18 mouse cellular contexts compared by ENCODE assay signal in genomic region chr1:43072028-43072427, GRCm38 (mm10). TPM values are rescaled to one million over a fixed set of nuclear protein-coding genes. Genes with fewer than 3 reads are reported as not detected.
DNase-seq lines count a peak whose midpoint lies in the region; ATAC-seq and TF ChIP-seq lines count a peak whose summit lies in the region.
"Had no signal": no experiment of that assay in that cellular context is flagged by ENCODE, and none has a peak within 500 bp of the region (broad histone marks: within the 10 kb centered on the region; RNA-seq: fewer than 3 reads in every experiment).

No protein-coding gene starts in this region.

- no peaks in the 10 kb centered on the region for H3K4me1 ChIP-seq in forebrain, embryonic 14.5 days (ENCODE audit: control insufficient read depth, insufficient read depth, low read length)
- no peaks in the 10 kb centered on the region for H3K4me1 ChIP-seq in forebrain, embryonic 12.5 days
- no peaks in the 10 kb centered on the region for H3K4me1 ChIP-seq in forebrain, postnatal 0 days (ENCODE audit: insufficient read depth)
- no peaks in the 10 kb centered on the region for H3K4me1 ChIP-seq in forebrain, embryonic 11.5 days (replicated peaks; ENCODE audit: control insufficient read depth, insufficient read depth, low read length)
- H3K4me1 ChIP-seq in heart, embryonic 10.5 days = no peaks in the 10 kb centered on the region
- no peaks in the 10 kb centered on the region for H3K4me1 ChIP-seq in midbrain, embryonic 14.5 days (ENCODE audit: control insufficient read depth, insufficient read depth, low read length)
- H3K4me1 ChIP-seq: embryonic facial prominence, embryonic 10.5 days; embryonic facial prominence, embryonic 12.5 days had no signal

- H3K27me3 ChIP-seq in forebrain, embryonic 14.5 days (replicated peaks; ENCODE audit: control insufficient read depth, insufficient read depth, low read length) = no peaks in the 10 kb centered on the region
- H3K27me3 ChIP-seq in forebrain, embryonic 12.5 days = no peaks in the 10 kb centered on the region
- no peaks in the 10 kb centered on the region for H3K27me3 ChIP-seq in forebrain, postnatal 0 days (ENCODE audit: insufficient read depth, low read length)
- no peaks in the 10 kb centered on the region for H3K27me3 ChIP-seq in forebrain, embryonic 11.5 days (ENCODE audit: control insufficient read depth, insufficient read depth, low read length)
- no peaks in the 10 kb centered on the region for H3K27me3 ChIP-seq in heart, embryonic 10.5 days (ENCODE audit: insufficient read depth, poor library complexity, severe bottlenecking)
- H3K27me3 ChIP-seq in midbrain, embryonic 14.5 days (ENCODE audit: control insufficient read depth, insufficient read depth, low read length) = no peaks in the 10 kb centered on the region
- H3K27me3 ChIP-seq: embryonic facial prominence, embryonic 12.5 days had no signal

- H3K27ac ChIP-seq in forebrain, embryonic 14.5 days (ENCODE audit: low read depth, low read length) = no peak overlapping the region
- no peak overlapping the region for H3K27ac ChIP-seq in forebrain, embryonic 12.5 days
- H3K27ac ChIP-seq in forebrain, postnatal 0 days (ENCODE audit: low read depth, low read length) = no peak overlapping the region
- H3K27ac ChIP-seq in forebrain, embryonic 11.5 days (ENCODE audit: low read depth, low read length) = no peak overlapping the region
- H3K27ac ChIP-seq in heart, embryonic 10.5 days = no peak overlapping the region
- no peak overlapping the region for H3K27ac ChIP-seq in midbrain, embryonic 14.5 days (replicated peaks; ENCODE audit: low read depth, low read length)
- H3K27ac ChIP-seq: embryonic facial prominence, embryonic 10.5 days; embryonic facial prominence, embryonic 12.5 days had no signal

- peaks cover 42% of the 10 kb centered on the region for H3K36me3 ChIP-seq in forebrain, embryonic 14.5 days (ENCODE audit: control insufficient read depth, insufficient read depth, low read length)
- H3K36me3 ChIP-seq in forebrain, embryonic 12.5 days (replicated peaks) = peaks cover 48% of the 10 kb centered on the region
- H3K36me3 ChIP-seq in forebrain, postnatal 0 days (ENCODE audit: insufficient read depth) = peaks cover 42% of the 10 kb centered on the region
- H3K36me3 ChIP-seq in forebrain, embryonic 11.5 days (ENCODE audit: control insufficient read depth, insufficient read depth, low read length) = no peaks in the 10 kb centered on the region
- peaks cover 37% of the 10 kb centered on the region for H3K36me3 ChIP-seq in heart, embryonic 10.5 days
- peaks cover 43% of the 10 kb centered on the region for H3K36me3 ChIP-seq in midbrain, embryonic 14.5 days (ENCODE audit: control insufficient read depth, insufficient read depth, low read length)

- ATAC-seq in forebrain, embryonic 14.5 days = peak; percentile 65
- ATAC-seq in forebrain, embryonic 12.5 days (ENCODE audit: low FRiP score) = no peak
- peak; percentile 34; the same call in 1 of the 2 replicates for ATAC-seq in forebrain, postnatal 0 days
- ATAC-seq in forebrain, embryonic 11.5 days (replicated peaks; ENCODE audit: low FRiP score) = no peak
- ATAC-seq in midbrain, embryonic 14.5 days (ENCODE audit: low FRiP score, low TSS enrichment) = no peak

- WGBS in forebrain, embryonic 14.5 days = 81% methylated on average over 8 of the region's 8 CpGs
- 89% methylated on average over 8 of the region's 8 CpGs for WGBS in forebrain, embryonic 12.5 days
- 66% methylated on average over 8 of the region's 8 CpGs for WGBS in forebrain, postnatal 0 days
- 92% methylated on average over 8 of the region's 8 CpGs for WGBS in forebrain, embryonic 11.5 days
- WGBS in heart, embryonic 10.5 days = 91% methylated on average over 8 of the region's 8 CpGs
- WGBS in midbrain, embryonic 14.5 days = 93% methylated on average over 8 of the region's 8 CpGs

- no peak overlapping the region for H3K9ac ChIP-seq in forebrain, embryonic 14.5 days (ENCODE audit: low read length)
- no peak overlapping the region for H3K9ac ChIP-seq in forebrain, embryonic 12.5 days
- no peak overlapping the region for H3K9ac ChIP-seq in forebrain, postnatal 0 days
- H3K9ac ChIP-seq in forebrain, embryonic 11.5 days (ENCODE audit: low read length) = no peak overlapping the region
- no peak overlapping the region for H3K9ac ChIP-seq in midbrain, embryonic 14.5 days (replicated peaks; ENCODE audit: low read length)
- H3K9ac ChIP-seq: embryonic facial prominence, embryonic 12.5 days had no signal

- no peak overlapping the region for H3K4me3 ChIP-seq in forebrain, embryonic 14.5 days (ENCODE audit: low read depth, low read length)
- H3K4me3 ChIP-seq in forebrain, embryonic 12.5 days (replicated peaks) = no peak overlapping the region
- no peak overlapping the region for H3K4me3 ChIP-seq in forebrain, postnatal 0 days (ENCODE audit: low read depth, low read length)
- no peak overlapping the region for H3K4me3 ChIP-seq in forebrain, embryonic 11.5 days (ENCODE audit: low read depth, low read length)
- H3K4me3 ChIP-seq in heart, embryonic 10.5 days = no peak overlapping the region
- no peak overlapping the region for H3K4me3 ChIP-seq in midbrain, embryonic 14.5 days (replicated peaks; ENCODE audit: low read depth, low read length)
- H3K4me3 ChIP-seq: embryonic facial prominence, embryonic 10.5 days; embryonic facial prominence, embryonic 12.5 days had no signal

- no peak for TF ChIP-seq CTCF in forebrain, postnatal 0 days (IDR thresholded peaks at IDR 0.05; ENCODE audit: low read depth)
- TF ChIP-seq CTCF in brain, embryonic 14.5 days (IDR thresholded peaks at IDR 0.05; ENCODE audit: borderline replicate concordance, extremely low read depth, insufficient read depth, insufficient read length) = no peak

- H3K4me2 ChIP-seq in forebrain, embryonic 14.5 days (ENCODE audit: low read length) = no peak overlapping the region
- no peak overlapping the region for H3K4me2 ChIP-seq in forebrain, embryonic 12.5 days
- no peak overlapping the region for H3K4me2 ChIP-seq in forebrain, postnatal 0 days (ENCODE audit: low read depth)
- no peak overlapping the region for H3K4me2 ChIP-seq in forebrain, embryonic 11.5 days (ENCODE audit: low read depth, low read length, severe bottlenecking)
- H3K4me2 ChIP-seq in midbrain, embryonic 14.5 days (ENCODE audit: low read length) = no peak overlapping the region
- H3K4me2 ChIP-seq: embryonic facial prominence, embryonic 12.5 days had no signal

- TF ChIP-seq POLR2A in brain, embryonic 14.5 days (IDR thresholded peaks at IDR 0.05; ENCODE audit: borderline replicate concordance, extremely low read depth, insufficient read depth, insufficient read length, poor library complexity, severe bottlenecking) = no peak

- no peaks in the 10 kb centered on the region for H3K9me3 ChIP-seq in forebrain, embryonic 14.5 days (replicated peaks; ENCODE audit: control insufficient read depth, low read length)
- no peaks in the 10 kb centered on the region for H3K9me3 ChIP-seq in forebrain, embryonic 12.5 days
- H3K9me3 ChIP-seq in forebrain, postnatal 0 days (ENCODE audit: low read length) = no peaks in the 10 kb centered on the region
- H3K9me3 ChIP-seq in forebrain, embryonic 11.5 days (ENCODE audit: control insufficient read depth, low read length) = no peaks in the 10 kb centered on the region
- H3K9me3 ChIP-seq in heart, embryonic 10.5 days = no peaks in the 10 kb centered on the region
- H3K9me3 ChIP-seq in midbrain, embryonic 14.5 days (ENCODE audit: control insufficient read depth, low read length) = no peaks in the 10 kb centered on the region
- H3K9me3 ChIP-seq: embryonic facial prominence, embryonic 10.5 days; embryonic facial prominence, embryonic 12.5 days had no signal

- DNase-seq in forebrain, embryonic 14.5 days (ENCODE audit: low spot score) = peak; percentile 24
- DNase-seq in forebrain, postnatal 0 days = no peak
- DNase-seq in forebrain, embryonic 11.5 days (ENCODE audit: low spot score) = no peak
- DNase-seq in heart, embryonic 10.5 days (ENCODE audit: low spot score) = peak; percentile 30
- DNase-seq in heart, adult 8-10 months (ENCODE audit: low spot score) = no peak
- DNase-seq in brain, embryonic 14.5 days (ENCODE audit: low read depth) = peak; percentile 58
- DNase-seq in midbrain, embryonic 14.5 days = no peak
- DNase-seq: adrenal gland, adult 2 months; adrenal gland, postnatal 10 days; adrenal gland, postnatal 25 days; cerebellum, adult 11-12 months; cerebellum, adult 2 months; cerebellum, adult 9-10 months; cerebellum, postnatal 10 days; cerebellum, postnatal 25 days had no signal

RNA-seq across cellular contexts. Expression of gene Tgfbrap1, which starts 26.4 kb away (rescaled TPM):
- polyA plus RNA-seq in forebrain, embryonic 14.5 days (2014; fragmentation: Nextera tagmentation; extraction: Ambion mirVana) = 12.9 and 16.3 TPM in 2 replicates
- polyA plus RNA-seq in forebrain, embryonic 12.5 days (2016; fragmentation: Nextera tagmentation; extraction: Ambion mirVana) = 15.5 and 17.1 TPM in 2 replicates
- 32.8 and 39.3 TPM in 2 replicates for total RNA-seq in forebrain, postnatal 0 days (2014; rRNA removed)
- polyA plus RNA-seq in forebrain, postnatal 0 days (2015; fragmentation: Nextera tagmentation; extraction: Ambion mirVana) = 12.8 and 15.8 TPM in 2 replicates
- polyA plus RNA-seq in forebrain, embryonic 11.5 days (2014; fragmentation: Nextera tagmentation; extraction: Ambion mirVana) = 17.3 and 17.6 TPM in 2 replicates
- polyA plus RNA-seq in heart, embryonic 10.5 days (2016; fragmentation: Nextera tagmentation; extraction: Ambion mirVana) = 9.6 and 10.2 TPM in 2 replicates
- 10 to 100 TPM; 12.9 to 14.9 (median 13.8) TPM for total RNA-seq in heart, adult 8-10 months (2022)
- 30.4 and 36.0 TPM in 2 replicates for polyA plus RNA-seq in brain, embryonic 14.5 days (2012; rRNA removed)
- polyA plus RNA-seq in midbrain, embryonic 14.5 days (2014; fragmentation: Nextera tagmentation; extraction: Ambion mirVana) = 17.2 and 21.9 TPM in 2 replicates

RNA-seq across cellular contexts. Expression of gene AI597479, which starts 26.5 kb away (rescaled TPM):
- 50.4 and 54.4 TPM in 2 replicates for polyA plus RNA-seq in forebrain, embryonic 14.5 days (2014; fragmentation: Nextera tagmentation; extraction: Ambion mirVana)
- 42.9 and 48.5 TPM in 2 replicates for polyA plus RNA-seq in forebrain, embryonic 12.5 days (2016; fragmentation: Nextera tagmentation; extraction: Ambion mirVana)
- 45.7 and 46.7 TPM in 2 replicates for total RNA-seq in forebrain, postnatal 0 days (2014; rRNA removed)
- 28.4 and 37.0 TPM in 2 replicates for polyA plus RNA-seq in forebrain, postnatal 0 days (2015; fragmentation: Nextera tagmentation; extraction: Ambion mirVana)
- 38.3 and 41.8 TPM in 2 replicates for polyA plus RNA-seq in forebrain, embryonic 11.5 days (2014; fragmentation: Nextera tagmentation; extraction: Ambion mirVana)
- polyA plus RNA-seq in heart, embryonic 10.5 days (2016; fragmentation: Nextera tagmentation; extraction: Ambion mirVana) = 26.4 TPM in 2 replicates
- total RNA-seq in heart, adult 8-10 months (2022) = 10 to 100 TPM; 18.7 to 25.0 (median 21.5) TPM
- 32.3 and 33.8 TPM in 2 replicates for polyA plus RNA-seq in brain, embryonic 14.5 days (2012; rRNA removed)
- polyA plus RNA-seq in midbrain, embryonic 14.5 days (2014; fragmentation: Nextera tagmentation; extraction: Ambion mirVana) = 47.6 and 60.1 TPM in 2 replicates

Comparison
In these comparisons a context has a peak if more than half of its experiments do, and no peak if none do; other contexts are left out.
1. ATAC-seq: peak in forebrain, embryonic 14.5 days (single experiment) and forebrain, postnatal 0 days (single experiment); none in forebrain, embryonic 12.5 days (single experiment), forebrain, embryonic 11.5 days (single experiment) and midbrain, embryonic 14.5 days (single experiment).
2. DNase-seq: peak in forebrain, embryonic 14.5 days (single experiment), heart, embryonic 10.5 days (single experiment) and brain, embryonic 14.5 days (single experiment); none in forebrain, postnatal 0 days (single experiment), forebrain, embryonic 11.5 days (single experiment), heart, adult 8-10 months (single experiment) and midbrain, embryonic 14.5 days (single experiment).